In genomic region chr11:22892466-22892865, GRCm38 (mm10) we compare ENCODE assay signal across 11 mouse cellular contexts.
"Had no signal": no experiment of that assay in that cellular context is flagged by ENCODE, and none has a peak within 500 bp of the region (broad histone marks: within the 10 kb centered on the region; RNA-seq: fewer than 3 reads in every experiment).

No protein-coding gene starts in this region.

- H3K27ac ChIP-seq: limb, embryonic 13.5 days; liver, embryonic 15.5 days; stomach, postnatal 0 days had no signal

- H3K36me3 ChIP-seq: limb, embryonic 13.5 days; liver, embryonic 15.5 days had no signal

- H3K9me3 ChIP-seq: limb, embryonic 13.5 days; liver, embryonic 15.5 days had no signal

- H3K27me3 ChIP-seq: limb, embryonic 13.5 days had no signal

- H3K4me3 ChIP-seq: limb, embryonic 13.5 days; liver, embryonic 15.5 days had no signal

- H3K4me2 ChIP-seq: limb, embryonic 13.5 days; lung, embryonic 14.5 days; midbrain, embryonic 11.5 days had no signal

- DNase-seq: kidney, postnatal 14 days; kidney, postnatal 4 days; left cerebral cortex, postnatal 4 days; lung, embryonic 14.5 days; thymus, adult 2 months; thymus, postnatal 14 days; thymus, postnatal 4 days had no signal

- H3K9ac ChIP-seq: limb, embryonic 13.5 days; liver, embryonic 15.5 days; lung, embryonic 14.5 days had no signal

- H3K4me1 ChIP-seq: limb, embryonic 13.5 days had no signal
